Mouse (Mus musculus) limb, embryonic 15.5 days (tissue): ENCODE measurements around the gene Vwa7. TPM values are rescaled to one million over a fixed set of nuclear protein-coding genes. Genes with fewer than 3 reads are reported as not detected.

ENCODE experiments used
- ATAC-seq: fragments of 200-750 bp; cut with Nextera tagmentation; 2 replicates; pipeline ENCODE4 v1.8.0; 2017; ENCODE audit warnings: low read depth, moderate TSS enrichment; ENCODE audit not compliant: insufficient number of reproducible peaks, low FRiP score, low TSS enrichment
- H3K27ac ChIP-seq: fragments of 300-500 bp; sonication (generic); 2 replicates; pipeline ENCODE4 v1.5.1; 2015; ENCODE audit warnings: moderate library complexity, mild to moderate bottlenecking, inconsistent platforms
- H3K27me3 ChIP-seq: fragments of 300-500 bp; sonication (generic); 2 replicates; pipeline ENCODE4 v1.6.1; 2015; ENCODE audit warnings: inconsistent platforms
- H3K36me3 ChIP-seq: fragments of 300-500 bp; sonication (generic); 2 replicates; pipeline ENCODE4 v1.6.1; 2015; ENCODE audit warnings: inconsistent platforms
- H3K4me1 ChIP-seq: fragments of 300-500 bp; sonication (generic); 2 replicates; pipeline ENCODE4 v1.6.1; 2015; ENCODE audit warnings: inconsistent platforms
- H3K4me2 ChIP-seq: fragments of 300-500 bp; sonication (generic); 2 replicates; pipeline ENCODE4 v1.6.1; 2015; ENCODE audit warnings: mild to moderate bottlenecking, inconsistent platforms
- H3K4me3 ChIP-seq: fragments of 300-500 bp; sonication (generic); 2 replicates; pipeline ENCODE4 v1.5.1; 2015; ENCODE audit warnings: mild to moderate bottlenecking, inconsistent platforms
- H3K9ac ChIP-seq: fragments of 300-500 bp; sonication (generic); 2 replicates; pipeline ENCODE4 v1.6.1; 2015; ENCODE audit warnings: inconsistent platforms
- H3K9me3 ChIP-seq: fragments of 300-500 bp; sonication (generic); 2 replicates; pipeline ENCODE4 v1.6.1; 2016; ENCODE audit warnings: inconsistent platforms
- WGBS: fragments of 180-500 bp; shearing (Covaris S2); methylation state at CpG from one replicate; pipeline ENCODE4 v1.1.7; 2015; 5-methylcytosine and 5-hydroxymethylcytosine counted together
- polyA plus RNA-seq: library from polyadenylated mRNA; unstranded; fragments of >200 nt; fragmentation: Nextera tagmentation; extraction: Ambion mirVana; gene quantifications from 2 replicates; pipeline ENCODE4 v1.2.1, GENCODE M21; 2015

Vwa7 gene
- polyA plus RNA-seq, 1 experiment from 2014 or later: 0.18 TPM

- peaks cover 45% of the 10 kb centered on the region for H3K27me3 ChIP-seq
- 92% methylated on average over 3 of the region's 3 CpGs for WGBS
- ATAC-seq: no peak
Measured at GRCm38 (mm10) chr17:35063466-35063865, 47.1 kb downstream of the Vwa7 start.

GRCm38 (mm10) chr17:35064378-35064877, 48.0 kb downstream of the Vwa7 start:
- ATAC-seq: no peak
- Histone ChIP-seq H3K9ac (no peak overlapping the region), H3K9me3 (no peaks in the 10 kb centered on the region), H3K4me2 (peak overlapping the region; percentile 42), H3K27ac (peak overlapping the region; percentile 61), H3K4me1 (peaks cover 35% of the 10 kb centered on the region), H3K4me3 (peak overlapping the region; percentile 31; the same call in 1 of the 2 replicates), H3K27me3 (peaks cover 51% of the 10 kb centered on the region), H3K36me3 (peaks cover 22% of the 10 kb centered on the region)
- 28% methylated on average over 10 of the region's 10 CpGs for WGBS

More at GRCm38 (mm10) chr17:35063466-35063865, 47.1 kb downstream of the Vwa7 start:
- Histone ChIP-seq H3K4me2 (no peak overlapping the region), H3K27ac (no peak overlapping the region), H3K4me1 (peaks cover 40% of the 10 kb centered on the region), H3K9ac (no peak overlapping the region), H3K36me3 (peaks cover 22% of the 10 kb centered on the region), H3K4me3 (no peak overlapping the region), H3K9me3 (no peaks in the 10 kb centered on the region)

- ATAC-seq: peak; percentile 42; the same call in 1 of the 2 replicates
- H3K27me3 ChIP-seq: peaks cover 52% of the 10 kb centered on the region
- peaks cover 22% of the 10 kb centered on the region for H3K36me3 ChIP-seq
- H3K27ac ChIP-seq: peak within 1 kb of the TSS; percentile 61
- H3K9me3 ChIP-seq: no peaks in the 10 kb centered on the region
- H3K4me1 ChIP-seq: peaks cover 29% of the 10 kb centered on the region
- 3% methylated on average over 48 of the region's 48 CpGs for WGBS
- H3K4me3 ChIP-seq: peak within 1 kb of the TSS; percentile 31
- peak within 1 kb of the TSS; percentile 42 for H3K4me2 ChIP-seq
- no peak within 1 kb of the TSS for H3K9ac ChIP-seq
Measured at GRCm38 (mm10) chr17:35064951-35065947, 48.9 kb downstream of the Vwa7 start, which contains the start of gene Ly6g6c. Ly6g6c (plus strand) TSS chr17:35065388.

GRCm38 (mm10) chr17:35066084-35066483, 49.7 kb downstream of the Vwa7 start, which contains the start of gene Mpig6b:
Mpig6b (minus strand) TSS chr17:35066184.
- H3K4me1 ChIP-seq: peaks cover 20% of the 10 kb centered on the region
- H3K27ac ChIP-seq: 0 out of 2 replicates have a peak within 1 kb of the TSS, but pooled peaks have one; percentile 24
- ATAC-seq: no peak
- WGBS: 46% methylated on average over 10 of the region's 10 CpGs
- H3K4me3 ChIP-seq: peak within 1 kb of the TSS; percentile 31
- no peaks in the 10 kb centered on the region for H3K9me3 ChIP-seq
- peaks cover 17% of the 10 kb centered on the region for H3K36me3 ChIP-seq
- H3K4me2 ChIP-seq: peak within 1 kb of the TSS; percentile 42
- H3K9ac ChIP-seq: no peak within 1 kb of the TSS
- peaks cover 52% of the 10 kb centered on the region for H3K27me3 ChIP-seq

- no peaks in the 10 kb centered on the region for H3K36me3 ChIP-seq
- H3K27me3 ChIP-seq: peaks cover 52% of the 10 kb centered on the region
- peaks cover 15% of the 10 kb centered on the region for H3K4me1 ChIP-seq
- H3K9me3 ChIP-seq: no peaks in the 10 kb centered on the region
- H3K27ac ChIP-seq: peak overlapping the region; percentile 38; the same call in 1 of the 2 replicates
- H3K4me3 ChIP-seq: peak overlapping the region; percentile 3; the same call in 1 of the 2 replicates
- no peak for ATAC-seq
- no peak overlapping the region for H3K9ac ChIP-seq
- WGBS: 76% methylated on average over 17 of the region's 17 CpGs
- H3K4me2 ChIP-seq: no peak overlapping the region
Measured at GRCm38 (mm10) chr17:35068213-35068914, 52.0 kb downstream of the Vwa7 start.

- H3K9me3 ChIP-seq: no peaks in the 10 kb centered on the region
- no peaks in the 10 kb centered on the region for H3K36me3 ChIP-seq
- WGBS: 49% methylated on average over 6 of the region's 6 CpGs
- no peak overlapping the region for H3K4me2 ChIP-seq
- peaks cover 10% of the 10 kb centered on the region for H3K4me1 ChIP-seq
- H3K9ac ChIP-seq: no peak overlapping the region
- H3K4me3 ChIP-seq: no peak overlapping the region
- H3K27ac ChIP-seq: peak overlapping the region; percentile 39
- 0 out of 2 replicates have a peak, but pooled peaks have one; percentile 14 for ATAC-seq
- H3K27me3 ChIP-seq: peaks cover 33% of the 10 kb centered on the region
Measured at GRCm38 (mm10) chr17:35070556-35071229, 54.3 kb downstream of the Vwa7 start.

GRCm38 (mm10) chr17:35071454-35071853, 55.1 kb downstream of the Vwa7 start:
- Histone ChIP-seq H3K9ac (no peak overlapping the region), H3K27ac (no peak overlapping the region), H3K9me3 (no peaks in the 10 kb centered on the region), H3K4me3 (no peak overlapping the region), H3K4me1 (peaks cover 12% of the 10 kb centered on the region), H3K4me2 (no peak overlapping the region), H3K27me3 (peaks cover 25% of the 10 kb centered on the region), H3K36me3 (no peaks in the 10 kb centered on the region)
- 74% methylated on average over 9 of the region's 9 CpGs for WGBS
- ATAC-seq: no peak

GRCm38 (mm10) chr17:35074097-35074496, 57.7 kb downstream of the Vwa7 start:
- Histone ChIP-seq H3K9ac (no peak overlapping the region), H3K27ac (no peak overlapping the region), H3K4me1 (peaks cover 23% of the 10 kb centered on the region), H3K27me3 (peaks cover 9% of the 10 kb centered on the region; the same call in 1 of the 2 replicates), H3K9me3 (no peaks in the 10 kb centered on the region), H3K36me3 (no peaks in the 10 kb centered on the region), H3K4me2 (no peak overlapping the region), H3K4me3 (no peak overlapping the region)
- 27% methylated on average over 17 of the region's 17 CpGs for WGBS
- no peak for ATAC-seq

Other genes with a start within 250 kb of the Vwa7 start
- gene Cyp21a1, start 212.0 kb upstream of the Vwa7 start, polyA plus RNA-seq: 0.12 and 0.25 TPM in 2 replicates
- gene Stk19, start 179.6 kb upstream of the Vwa7 start, polyA plus RNA-seq: 26.1 and 29.3 TPM in 2 replicates
- 62.1 and 65.8 TPM in 2 replicates for gene Dxo, start 179.6 kb upstream of the Vwa7 start, polyA plus RNA-seq
- gene Skiv2l, start 166.4 kb upstream of the Vwa7 start, polyA plus RNA-seq: 47.2 and 47.4 TPM in 2 replicates
- 90.1 and 96.4 TPM in 2 replicates for gene Nelfe, start 166.2 kb upstream of the Vwa7 start, polyA plus RNA-seq
- 2.8 and 3.6 TPM in 2 replicates for gene Cfb, start 154.1 kb upstream of the Vwa7 start, polyA plus RNA-seq
- 1.7 and 2.8 TPM in 2 replicates for gene Zbtb12, start 137.1 kb upstream of the Vwa7 start, polyA plus RNA-seq
- gene Gm20547, start 134.5 kb upstream of the Vwa7 start, polyA plus RNA-seq: not detected in 2 replicates
- gene C2, start 118.3 kb upstream of the Vwa7 start, polyA plus RNA-seq: 4.6 and 5.2 TPM in 2 replicates
- gene Ehmt2, start 118.1 kb upstream of the Vwa7 start, polyA plus RNA-seq: 64.6 and 78.1 TPM in 2 replicates
- gene Slc44a4, start 102.1 kb upstream of the Vwa7 start, polyA plus RNA-seq: 0.17 TPM in 1 of 2 replicates, not detected in the other
- gene Neu1, start 85.3 kb upstream of the Vwa7 start, polyA plus RNA-seq: 20.1 and 20.5 TPM in 2 replicates
- 3.3 and 3.6 TPM in 2 replicates for gene Hspa1b, start 57.3 kb upstream of the Vwa7 start, polyA plus RNA-seq
- gene Gm20481, start 46.7 kb upstream of the Vwa7 start, polyA plus RNA-seq: not detected in 2 replicates
- gene Hspa1a, start 44.4 kb upstream of the Vwa7 start, polyA plus RNA-seq: 31.7 and 32.0 TPM in 2 replicates
- gene Hspa1l, start 43.9 kb upstream of the Vwa7 start, polyA plus RNA-seq: 0.46 and 0.65 TPM in 2 replicates
- gene Lsm2, start 34.7 kb upstream of the Vwa7 start, polyA plus RNA-seq: 143 and 159 TPM in 2 replicates
- 94.4 and 95.1 TPM in 2 replicates for gene Vars, start 15.6 kb upstream of the Vwa7 start, polyA plus RNA-seq
- 8.9 and 9.4 TPM in 2 replicates for gene Sapcd1, start 11.4 kb downstream of the Vwa7 start, polyA plus RNA-seq
- 3.0 and 3.5 TPM in 2 replicates for gene Msh5, start 30.2 kb downstream of the Vwa7 start, polyA plus RNA-seq
- gene Clic1, start 33.4 kb downstream of the Vwa7 start, polyA plus RNA-seq: 351 and 363 TPM in 2 replicates
- gene Ddah2, start 42.5 kb downstream of the Vwa7 start, polyA plus RNA-seq: 321 and 336 TPM in 2 replicates
- 181 and 203 TPM in 2 replicates for gene Ly6g6c, start 48.8 kb downstream of the Vwa7 start, polyA plus RNA-seq
- 1.0 and 1.4 TPM in 2 replicates for gene Mpig6b, start 49.6 kb downstream of the Vwa7 start, polyA plus RNA-seq
- 50.6 and 53.7 TPM in 2 replicates for gene Ly6g6e, start 60.3 kb downstream of the Vwa7 start, polyA plus RNA-seq
- gene Ly6g6d, start 61.5 kb downstream of the Vwa7 start, polyA plus RNA-seq: 1.1 and 2.4 TPM in 2 replicates
- 0.13 and 0.20 TPM in 2 replicates for gene Ly6g6f, start 69.0 kb downstream of the Vwa7 start, polyA plus RNA-seq
- 101 and 112 TPM in 2 replicates for gene Abhd16a, start 72.7 kb downstream of the Vwa7 start, polyA plus RNA-seq
- not detected in 2 replicates for gene Ly6g5c, start 91.7 kb downstream of the Vwa7 start, polyA plus RNA-seq
- gene Ly6g5b, start 98.8 kb downstream of the Vwa7 start, polyA plus RNA-seq: 0.78 and 0.99 TPM in 2 replicates
- gene Gpank1, start 104.9 kb downstream of the Vwa7 start, polyA plus RNA-seq: 16.8 and 17.4 TPM in 2 replicates
- gene Csnk2b, start 105.5 kb downstream of the Vwa7 start, polyA plus RNA-seq: 293 and 297 TPM in 2 replicates
- 10.5 and 11.2 TPM in 2 replicates for gene D17H6S53E, start 109.8 kb downstream of the Vwa7 start, polyA plus RNA-seq
- gene Apom, start 115.5 kb downstream of the Vwa7 start, polyA plus RNA-seq: 0.52 and 2.0 TPM in 2 replicates
- gene Bag6, start 118.6 kb downstream of the Vwa7 start, polyA plus RNA-seq: 49.6 and 51.8 TPM in 2 replicates
- gene Prrc2a, start 148.3 kb downstream of the Vwa7 start, polyA plus RNA-seq: 142 and 147 TPM in 2 replicates
- gene Aif1, start 159.5 kb downstream of the Vwa7 start, polyA plus RNA-seq: 14.6 and 18.6 TPM in 2 replicates
- 25.8 and 27.5 TPM in 2 replicates for gene Lst1, start 171.9 kb downstream of the Vwa7 start, polyA plus RNA-seq
- 1.0 and 1.2 TPM in 2 replicates for gene Ltb, start 177.9 kb downstream of the Vwa7 start, polyA plus RNA-seq
- gene Tnf, start 185.4 kb downstream of the Vwa7 start, polyA plus RNA-seq: 0.64 and 0.82 TPM in 2 replicates
- 0.37 TPM in 1 of 2 replicates, not detected in the other for gene Lta, start 188.8 kb downstream of the Vwa7 start, polyA plus RNA-seq
- gene Gm16181, start 204.3 kb downstream of the Vwa7 start, polyA plus RNA-seq: 0.41 and 0.77 TPM in 2 replicates
- 3.7 and 3.8 TPM in 2 replicates for gene Atp6v1g2, start 217.1 kb downstream of the Vwa7 start, polyA plus RNA-seq
- 11.2 and 11.8 TPM in 2 replicates for gene Nfkbil1, start 219.2 kb downstream of the Vwa7 start, polyA plus RNA-seq
- 401 and 418 TPM in 2 replicates for gene Ddx39b, start 225.2 kb downstream of the Vwa7 start, polyA plus RNA-seq
- gene H2-D1, start 246.2 kb downstream of the Vwa7 start, polyA plus RNA-seq: 84.7 and 93.0 TPM in 2 replicates